Mouse (Mus musculus) heart, embryonic 14.5 days (tissue): ENCODE measurements at regions not wholly inside any gene's neighbourhood (a gene's known extent, or its start where the extent isn't known, plus 50 kb on each side); places are given as distances from the start of the nearest gene placed in this dataset.

Experiments used
- ATAC-seq: fragments of 200-750 bp; cut with Nextera tagmentation; 2 replicates; pipeline ENCODE4 v1.8.0; 2017; ENCODE audit warnings: low read depth, moderate TSS enrichment; ENCODE audit not compliant: insufficient number of reproducible peaks, insufficient read depth, low FRiP score
- H3K27ac ChIP-seq, 2 experiments: fragments of 200-500 bp in 1 of 2; fragments of 300-500 bp in 1 of 2; sonication (generic) in 1 of 2; replicated peaks in 1 of 2; 2 replicates each; pipeline ENCODE4 v1.5.1; 2012 to 2014; ENCODE audit warnings: low read depth in 2 of 2, low read length in 2 of 2, control low read depth in 1 of 2, mild to moderate bottlenecking in 1 of 2, mixed read lengths in 1 of 2; ENCODE audit not compliant: control insufficient read depth in 1 of 2, insufficient read depth in 1 of 2
- H3K27me3 ChIP-seq: fragments of 300-500 bp; sonication (generic); 2 replicates; pipeline ENCODE4 v1.6.1; 2014; ENCODE audit warnings: mild to moderate bottlenecking, low read length, control low read depth; ENCODE audit not compliant: control insufficient read depth, insufficient read depth
- H3K36me3 ChIP-seq: fragments of 300-500 bp; sonication (generic); 2 replicates; pipeline ENCODE4 v1.6.1; 2014; ENCODE audit warnings: mild to moderate bottlenecking, control low read depth, low read length, mixed read lengths; ENCODE audit not compliant: control insufficient read depth, insufficient read depth
- H3K4me1 ChIP-seq, 2 experiments: fragments of 200-500 bp in 1 of 2; fragments of 300-500 bp in 1 of 2; sonication (generic) in 1 of 2; 2 replicates each; pipeline ENCODE4 v1.6.1; 2012 to 2014; ENCODE audit warnings: low read length in 2 of 2, control low read depth in 1 of 2, mixed read lengths in 1 of 2; ENCODE audit not compliant: control insufficient read depth in 2 of 2, insufficient read depth in 2 of 2
- H3K4me2 ChIP-seq: fragments of 300-500 bp; sonication (generic); 2 replicates; pipeline ENCODE4 v1.6.1; 2014; ENCODE audit warnings: mild to moderate bottlenecking, low read length
- H3K4me3 ChIP-seq, 2 experiments: fragments of 200-500 bp in 1 of 2; fragments of 300-500 bp in 1 of 2; sonication (generic) in 1 of 2; 2 replicates each; pipeline ENCODE4 v1.5.1; 2012 to 2014; ENCODE audit warnings: low read length in 2 of 2, mild to moderate bottlenecking in 2 of 2, control low read depth in 1 of 2, low read depth in 1 of 2, moderate library complexity in 1 of 2; ENCODE audit not compliant: control insufficient read depth in 1 of 2, insufficient read depth in 1 of 2
- H3K9ac ChIP-seq: fragments of 300-500 bp; sonication (generic); 2 replicates; pipeline ENCODE4 v1.6.1; 2014; ENCODE audit warnings: mild to moderate bottlenecking, low read length
- H3K9me3 ChIP-seq: fragments of 300-500 bp; sonication (generic); 2 replicates; pipeline ENCODE4 v1.6.1; 2016; ENCODE audit warnings: low read length, control low read depth; ENCODE audit not compliant: control insufficient read depth
- WGBS: fragments of 180-500 bp; shearing (Covaris S2); extraction: QIAGEN DNeasy Blood & Tissue Kit; methylation state at CpG from one replicate; pipeline ENCODE4 v1.1.7; 2014; 5-methylcytosine and 5-hydroxymethylcytosine counted together

- H3K36me3 ChIP-seq = no peaks in the 10 kb centered on the region
- WGBS = 40% methylated on average over 10 of the region's 10 CpGs
- no peaks in the 10 kb centered on the region for H3K9me3 ChIP-seq
- no peak overlapping the region for H3K4me2 ChIP-seq
- ATAC-seq = no peak
- H3K4me3 ChIP-seq = no peak overlapping the region
- no peak overlapping the region for H3K9ac ChIP-seq
- H3K27me3 ChIP-seq = no peaks in the 10 kb centered on the region
- H3K4me1 ChIP-seq = peaks cover 5 to 12% of the 10 kb centered on the region in 2 experiments; a peak in 2 of 4 replicates
- no peak overlapping the region for H3K27ac ChIP-seq
Measured at GRCm38 (mm10) chr19:53458770-53459406, 68.5 kb upstream of the Smndc1 start.

- Histone ChIP-seq H3K4me1 (peaks cover 14 to 16% of the 10 kb centered on the region in 2 experiments; a peak in 3 of 4 replicates), H3K36me3 (no peaks in the 10 kb centered on the region), H3K4me3 (no peak overlapping the region), H3K4me2 (no peak overlapping the region), H3K27me3 (no peaks in the 10 kb centered on the region), H3K9me3 (no peaks in the 10 kb centered on the region), H3K9ac (no peak overlapping the region), H3K27ac (no peak overlapping the region)
- ATAC-seq = no peak
- WGBS = 74% methylated on average over 5 of the region's 5 CpGs
Measured at GRCm38 (mm10) chr19:53456681-53457080, 66.3 kb upstream of the Smndc1 start.

- Histone ChIP-seq H3K27ac (no peak overlapping the region), H3K4me2 (no peak overlapping the region), H3K9me3 (no peaks in the 10 kb centered on the region), H3K27me3 (no peaks in the 10 kb centered on the region), H3K36me3 (no peaks in the 10 kb centered on the region), H3K4me3 (no peak overlapping the region), H3K4me1 (peaks cover 12 to 20% of the 10 kb centered on the region in 2 experiments; a peak in 3 of 4 replicates), H3K9ac (no peak overlapping the region)
- WGBS = 68% methylated on average over 4 of the region's 4 CpGs
- ATAC-seq = no peak
Measured at GRCm38 (mm10) chr19:53454571-53454970, 64.2 kb upstream of the Smndc1 start.

- Histone ChIP-seq H3K4me1 (peaks cover 13 to 22% of the 10 kb centered on the region in 2 experiments; a peak in 3 of 4 replicates), H3K4me2 (no peak overlapping the region), H3K27me3 (no peaks in the 10 kb centered on the region), H3K27ac (no peak overlapping the region), H3K4me3 (no peak overlapping the region), H3K9me3 (no peaks in the 10 kb centered on the region), H3K9ac (no peak overlapping the region), H3K36me3 (no peaks in the 10 kb centered on the region)
- ATAC-seq = no peak
- 72% methylated on average over 3 of the region's 3 CpGs for WGBS
Measured at GRCm38 (mm10) chr19:53454059-53454458, 63.7 kb upstream of the Smndc1 start.

- 70% methylated on average over 13 of the region's 13 CpGs for WGBS
- Histone ChIP-seq H3K27ac (no peak overlapping the region), H3K36me3 (no peaks in the 10 kb centered on the region)
Measured at GRCm38 (mm10) chr19:53453317-53453947, 63.1 kb upstream of the Smndc1 start.

GRCm38 (mm10) chr19:53452360-53452759 lies 62.0 kb upstream of the Smndc1 start:
- peaks cover 14 to 34% of the 10 kb centered on the region in 2 experiments for H3K4me1 ChIP-seq
- no peaks in the 10 kb centered on the region for H3K9me3 ChIP-seq
- 33% methylated on average over 3 of the region's 3 CpGs for WGBS
- no peak for ATAC-seq
- no peak overlapping the region for H3K4me3 ChIP-seq
- H3K27ac ChIP-seq = no peak overlapping the region; a peak in 1 of 4 replicates
- H3K27me3 ChIP-seq = no peaks in the 10 kb centered on the region
- no peaks in the 10 kb centered on the region for H3K36me3 ChIP-seq
- H3K9ac ChIP-seq = no peak overlapping the region
- no peak overlapping the region for H3K4me2 ChIP-seq

More at GRCm38 (mm10) chr19:53453317-53453947, 63.1 kb upstream of the Smndc1 start:
- Histone ChIP-seq H3K4me2 (no peak overlapping the region), H3K4me1 (peaks cover 10 to 28% of the 10 kb centered on the region in 2 experiments), H3K9me3 (no peaks in the 10 kb centered on the region), H3K4me3 (no peak overlapping the region), H3K9ac (no peak overlapping the region), H3K27me3 (no peaks in the 10 kb centered on the region)
- no peak for ATAC-seq

- H3K9ac ChIP-seq = no peak overlapping the region
- H3K9me3 ChIP-seq = no peaks in the 10 kb centered on the region
- H3K4me1 ChIP-seq = peaks cover 14 to 34% of the 10 kb centered on the region in 2 experiments
- no peak overlapping the region for H3K27ac ChIP-seq
- no peaks in the 10 kb centered on the region for H3K27me3 ChIP-seq
- H3K4me3 ChIP-seq = no peak overlapping the region
- ATAC-seq = no peak
- no peaks in the 10 kb centered on the region for H3K36me3 ChIP-seq
- 46% methylated on average over 13 of the region's 13 CpGs for WGBS
- no peak overlapping the region for H3K4me2 ChIP-seq
Measured at GRCm38 (mm10) chr19:53451388-53451922, 61.1 kb upstream of the Smndc1 start.
